Mouse (Mus musculus): ENCODE data around the gene Psmd11. TPM values are rescaled to one million over a fixed set of nuclear protein-coding genes. Genes with fewer than 3 reads are reported as not detected.
"Not testable (repeated sequence)": the region's sequence is repeated elsewhere in the genome, so short reads cannot be mapped to it uniquely, and the experiment has no call there.

Gene Psmd11
- 307 and 313 TPM in 2 replicates for polyA plus RNA-seq (2014; fragmentation: Nextera tagmentation; extraction: Ambion mirVana)

- Histone ChIP-seq H3K36me3 (ENCODE audit: control insufficient read depth, insufficient read depth, low read length) (peaks cover 8% of the 10 kb centered on the region), H3K9me3 (ENCODE audit: control insufficient read depth, low read length) (no peaks in the 10 kb centered on the region), H3K27me3 (ENCODE audit: control insufficient read depth, insufficient read depth, low read length) (no peaks in the 10 kb centered on the region), H3K27ac (ENCODE audit: low read depth, low read length) (peak within 1 kb of the TSS; percentile 72), H3K9ac (ENCODE audit: low read length) (peak within 1 kb of the TSS; percentile 93), H3K4me2 (ENCODE audit: low read depth) (peak within 1 kb of the TSS; percentile 85), H3K4me3 (ENCODE audit: low read depth, low read length) (peak within 1 kb of the TSS; percentile 88), H3K4me1 (ENCODE audit: control insufficient read depth, insufficient read depth, low read length) (peaks cover 8% of the 10 kb centered on the region; the same call in 1 of the 2 replicates)
- DNase-seq (ENCODE audit: low spot score): peak; percentile 98
- under 1% methylated on average over 54 of the region's 58 CpGs for WGBS
- peak; percentile 99 for ATAC-seq (ENCODE audit: insufficient read depth, low FRiP score, low TSS enrichment)
These were observed at the start of gene Psmd11 for GRCm38 (mm10) chr11:80428381-80429008. Gene Psmd11, plus strand, starts transcription at chr11:80428615.

- not testable (repeated sequence) for H3K4me1 ChIP-seq (ENCODE audit: control insufficient read depth, insufficient read depth, low read length); ATAC-seq (ENCODE audit: insufficient read depth, low FRiP score, low TSS enrichment); H3K9ac ChIP-seq (ENCODE audit: low read length); H3K4me3 ChIP-seq (ENCODE audit: low read depth, low read length); H3K9me3 ChIP-seq (ENCODE audit: control insufficient read depth, low read length); H3K4me2 ChIP-seq (ENCODE audit: low read depth); H3K27ac ChIP-seq (ENCODE audit: low read depth, low read length); DNase-seq (ENCODE audit: low spot score); H3K27me3 ChIP-seq (ENCODE audit: control insufficient read depth, insufficient read depth, low read length); H3K36me3 ChIP-seq (ENCODE audit: control insufficient read depth, insufficient read depth, low read length)
- 94% methylated on average over 7 of the region's 7 CpGs for WGBS
These were observed 49.2 kb upstream of the Psmd11 start for GRCm38 (mm10) chr11:80379184-80379583.

GRCm38 (mm10) chr11:80382626-80383018, 45.8 kb upstream of the Psmd11 start:
- Histone ChIP-seq H3K36me3 (ENCODE audit: control insufficient read depth, insufficient read depth, low read length) (no peaks in the 10 kb centered on the region; the same call in 1 of the 2 replicates), H3K4me2 (ENCODE audit: low read depth) (peak overlapping the region; percentile 67), H3K27ac (ENCODE audit: low read depth, low read length) (peak overlapping the region; percentile 74), H3K27me3 (ENCODE audit: control insufficient read depth, insufficient read depth, low read length) (no peaks in the 10 kb centered on the region), H3K4me1 (ENCODE audit: control insufficient read depth, insufficient read depth, low read length) (peaks cover 17% of the 10 kb centered on the region), H3K9me3 (ENCODE audit: control insufficient read depth, low read length) (no peaks in the 10 kb centered on the region), H3K9ac (ENCODE audit: low read length) (peak overlapping the region; percentile 69), H3K4me3 (ENCODE audit: low read depth, low read length) (peak overlapping the region; percentile 97)
- DNase-seq (ENCODE audit: low spot score) (peak; percentile 21), ATAC-seq (ENCODE audit: insufficient read depth, low FRiP score, low TSS enrichment) (0 out of 2 replicates have a peak, but pooled peaks have one; percentile 8)
- 7% methylated on average over 12 of the region's 12 CpGs for WGBS

GRCm38 (mm10) chr11:80383019-80383625, 45.3 kb upstream of the Psmd11 start, which contains the start of gene Zfp207:
Gene Zfp207, plus strand, starts transcription at chr11:80383279.
- peak; percentile 94 for ATAC-seq (ENCODE audit: insufficient read depth, low FRiP score, low TSS enrichment)
- no peaks in the 10 kb centered on the region; the same call in none of the 2 replicates for H3K36me3 ChIP-seq (ENCODE audit: control insufficient read depth, insufficient read depth, low read length)
- H3K4me2 ChIP-seq (ENCODE audit: low read depth): peak within 1 kb of the TSS; percentile 81
- no peaks in the 10 kb centered on the region for H3K27me3 ChIP-seq (ENCODE audit: control insufficient read depth, insufficient read depth, low read length)
- H3K9me3 ChIP-seq (ENCODE audit: control insufficient read depth, low read length): no peaks in the 10 kb centered on the region
- H3K4me3 ChIP-seq (ENCODE audit: low read depth, low read length): peak within 1 kb of the TSS; percentile 97
- under 1% methylated on average over 33 of the region's 33 CpGs for WGBS
- peaks cover 17% of the 10 kb centered on the region for H3K4me1 ChIP-seq (ENCODE audit: control insufficient read depth, insufficient read depth, low read length)
- H3K27ac ChIP-seq (ENCODE audit: low read depth, low read length): peak within 1 kb of the TSS; percentile 85
- DNase-seq (ENCODE audit: low spot score): peak; percentile 97
- H3K9ac ChIP-seq (ENCODE audit: low read length): peak within 1 kb of the TSS; percentile 99

- H3K4me3 ChIP-seq (ENCODE audit: low read depth, low read length): peak overlapping the region; percentile 97
- H3K27ac ChIP-seq (ENCODE audit: low read depth, low read length): peak overlapping the region; percentile 85
- H3K9me3 ChIP-seq (ENCODE audit: control insufficient read depth, low read length): no peaks in the 10 kb centered on the region
- H3K4me2 ChIP-seq (ENCODE audit: low read depth): peak overlapping the region; percentile 19; the same call in 1 of the 2 replicates
- ATAC-seq (ENCODE audit: insufficient read depth, low FRiP score, low TSS enrichment) (0 out of 2 replicates have a peak, but pooled peaks have one; percentile 15), DNase-seq (ENCODE audit: low spot score) (no peak)
- no peaks in the 10 kb centered on the region; the same call in none of the 2 replicates for H3K36me3 ChIP-seq (ENCODE audit: control insufficient read depth, insufficient read depth, low read length)
- peak overlapping the region; percentile 99 for H3K9ac ChIP-seq (ENCODE audit: low read length)
- WGBS: 1% methylated on average over 20 of the region's 20 CpGs
- peaks cover 17% of the 10 kb centered on the region for H3K4me1 ChIP-seq (ENCODE audit: control insufficient read depth, insufficient read depth, low read length)
- H3K27me3 ChIP-seq (ENCODE audit: control insufficient read depth, insufficient read depth, low read length): no peaks in the 10 kb centered on the region
These were observed 44.8 kb upstream of the Psmd11 start for GRCm38 (mm10) chr11:80383626-80384046.

- ATAC-seq (ENCODE audit: insufficient read depth, low FRiP score, low TSS enrichment) (no peak), DNase-seq (ENCODE audit: low spot score) (no peak)
- Histone ChIP-seq H3K4me3 (ENCODE audit: low read depth, low read length) (peak overlapping the region; percentile 97), H3K9me3 (ENCODE audit: control insufficient read depth, low read length) (no peaks in the 10 kb centered on the region), H3K4me1 (ENCODE audit: control insufficient read depth, insufficient read depth, low read length) (peaks cover 17% of the 10 kb centered on the region), H3K27me3 (ENCODE audit: control insufficient read depth, insufficient read depth, low read length) (no peaks in the 10 kb centered on the region), H3K27ac (ENCODE audit: low read depth, low read length) (no peak overlapping the region), H3K9ac (ENCODE audit: low read length) (peak overlapping the region; percentile 53), H3K36me3 (ENCODE audit: control insufficient read depth, insufficient read depth, low read length) (peaks cover 3% of the 10 kb centered on the region), H3K4me2 (ENCODE audit: low read depth) (peak overlapping the region; percentile 81)
These were observed 44.0 kb upstream of the Psmd11 start for GRCm38 (mm10) chr11:80384461-80384860.

- H3K36me3 ChIP-seq (ENCODE audit: control insufficient read depth, insufficient read depth, low read length): peaks cover 3% of the 10 kb centered on the region
These were observed 43.4 kb upstream of the Psmd11 start for GRCm38 (mm10) chr11:80385055-80385454.

GRCm38 (mm10) chr11:80386790-80387189, 41.6 kb upstream of the Psmd11 start:
- H3K4me2 ChIP-seq (ENCODE audit: low read depth): no peak overlapping the region
- H3K9me3 ChIP-seq (ENCODE audit: control insufficient read depth, low read length): no peaks in the 10 kb centered on the region
- WGBS: 97% methylated on average over 2 of the region's 2 CpGs
- H3K27ac ChIP-seq (ENCODE audit: low read depth, low read length): no peak overlapping the region
- no peak overlapping the region for H3K9ac ChIP-seq (ENCODE audit: low read length)
- ATAC-seq (ENCODE audit: insufficient read depth, low FRiP score, low TSS enrichment) (no peak), DNase-seq (ENCODE audit: low spot score) (no peak)
- peaks cover 17% of the 10 kb centered on the region for H3K4me1 ChIP-seq (ENCODE audit: control insufficient read depth, insufficient read depth, low read length)
- peaks cover 7% of the 10 kb centered on the region for H3K36me3 ChIP-seq (ENCODE audit: control insufficient read depth, insufficient read depth, low read length)
- H3K4me3 ChIP-seq (ENCODE audit: low read depth, low read length): no peak overlapping the region
- H3K27me3 ChIP-seq (ENCODE audit: control insufficient read depth, insufficient read depth, low read length): no peaks in the 10 kb centered on the region

More at GRCm38 (mm10) chr11:80385055-80385454, 43.4 kb upstream of the Psmd11 start:
- no peak for ATAC-seq (ENCODE audit: insufficient read depth, low FRiP score, low TSS enrichment)
- Histone ChIP-seq H3K27ac (ENCODE audit: low read depth, low read length) (no peak overlapping the region), H3K4me3 (ENCODE audit: low read depth, low read length) (peak overlapping the region; percentile 97), H3K9me3 (ENCODE audit: control insufficient read depth, low read length) (no peaks in the 10 kb centered on the region), H3K4me1 (ENCODE audit: control insufficient read depth, insufficient read depth, low read length) (peaks cover 17% of the 10 kb centered on the region), H3K9ac (ENCODE audit: low read length) (peak overlapping the region; percentile 53; the same call in 1 of the 2 replicates), H3K4me2 (ENCODE audit: low read depth) (peak overlapping the region; percentile 81), H3K27me3 (ENCODE audit: control insufficient read depth, insufficient read depth, low read length) (no peaks in the 10 kb centered on the region)
- no peak for DNase-seq (ENCODE audit: low spot score)
- 62% methylated on average over 4 of the region's 4 CpGs for WGBS

All from neural tube, embryonic 11.5 days (tissue).